Mouse (Mus musculus): Measurements from ENCODE around the gene Vtcn1. TPM values are rescaled to one million over a fixed set of nuclear protein-coding genes. Genes with fewer than 3 reads are reported as not detected.

Gene Vtcn1
- polyA plus RNA-seq (2012; rRNA removed) = 0.56 and 0.60 TPM in 2 replicates

DNA sequence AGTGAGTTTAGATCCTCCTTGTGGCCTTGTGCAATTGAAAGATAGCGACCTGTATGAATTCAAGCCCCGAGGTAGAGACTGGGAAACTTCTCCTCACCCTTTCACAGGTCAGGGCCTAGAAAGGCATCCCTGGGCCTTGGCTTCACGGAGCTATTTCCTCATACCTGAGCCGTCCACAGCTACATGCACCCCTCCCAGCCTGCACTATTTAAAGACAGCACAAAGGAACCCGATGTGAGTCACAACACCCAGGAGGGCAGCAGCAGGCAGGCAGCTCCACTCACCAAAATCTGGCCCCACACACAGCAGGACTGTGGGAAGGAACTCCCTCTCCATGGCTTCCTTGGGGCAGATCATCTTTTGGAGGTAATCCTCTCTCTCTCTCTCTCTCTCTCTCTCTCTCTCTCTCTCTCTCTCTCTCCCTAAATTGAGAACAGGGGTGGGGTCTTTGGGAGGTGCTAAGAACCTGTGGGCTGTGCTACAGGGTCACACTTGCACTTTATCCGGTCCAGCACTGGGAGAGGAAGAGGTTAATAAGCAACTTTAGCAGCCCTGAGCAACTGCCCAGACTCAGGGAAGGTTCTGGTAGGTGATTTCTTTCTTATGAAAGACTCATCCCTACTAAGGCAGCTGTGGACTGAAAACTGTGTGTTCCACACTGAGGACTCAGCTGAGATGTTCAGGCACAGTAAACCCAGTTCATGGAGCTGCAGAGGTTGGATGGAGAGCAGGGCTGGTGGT is at the start of gene Vtcn1:
Gene Vtcn1 (plus strand): TSS at position 235 of the 741 bp plus-strand sequence.

GRCm38 (mm10) chr3:100921825-100922505 is 96.7 kb downstream of the Vtcn1 start, which contains the start of gene Trim45:
TSS of gene Trim45 (plus strand) at chr3:100922202.

Other genes starting within 250 kb of the Vtcn1 start
- 36.2 and 38.8 TPM in 2 replicates for gene Man1a2, start 140.0 kb upstream of the Vtcn1 start, polyA plus RNA-seq (2012; rRNA removed)
- gene Trim45, start 96.7 kb downstream of the Vtcn1 start, polyA plus RNA-seq (2012; rRNA removed) = 2.3 and 2.6 TPM in 2 replicates
- 2.4 and 2.8 TPM in 2 replicates for gene Ttf2, start 144.2 kb downstream of the Vtcn1 start, polyA plus RNA-seq (2012; rRNA removed)
- 0.19 and 0.26 TPM in 2 replicates for gene Cd101, start 204.1 kb downstream of the Vtcn1 start, polyA plus RNA-seq (2012; rRNA removed)